Mouse (Mus musculus): ENCODE data around the gene 1700012A03Rik. TPM values are rescaled to one million over a fixed set of nuclear protein-coding genes. Genes with fewer than 3 reads are reported as not detected.

1700012A03Rik gene
- polyA plus RNA-seq (2016; fragmentation: Nextera tagmentation; extraction: Ambion mirVana): not detected in 2 replicates

- WGBS: 77% methylated on average over 3 of the region's 3 CpGs
These were observed at the start of gene 1700012A03Rik for GRCm38 (mm10) chr6:32049951-32050345. TSS of gene 1700012A03Rik (plus strand) at chr6:32050246.

GRCm38 (mm10) chr6:32004228-32004627 lies 45.8 kb upstream of the 1700012A03Rik start:
- no peak overlapping the region for H3K27ac ChIP-seq (ENCODE audit: poor library complexity, severe bottlenecking)
- 85% methylated on average over 10 of the region's 10 CpGs for WGBS
- no peak overlapping the region for H3K4me2 ChIP-seq
- H3K9ac ChIP-seq: no peak overlapping the region
- H3K4me3 ChIP-seq: no peak overlapping the region
- no peaks in the 10 kb centered on the region for H3K36me3 ChIP-seq
- H3K9me3 ChIP-seq (replicated peaks): no peaks in the 10 kb centered on the region
- H3K27me3 ChIP-seq (replicated peaks): no peaks in the 10 kb centered on the region
- no peak for ATAC-seq (ENCODE audit: insufficient number of reproducible peaks, low FRiP score)
- H3K4me1 ChIP-seq (replicated peaks): no peaks in the 10 kb centered on the region

More at GRCm38 (mm10) chr6:32049951-32050345, at the start of gene 1700012A03Rik:
- Histone ChIP-seq H3K27me3 (replicated peaks) (no peaks in the 10 kb centered on the region), H3K4me2 (no peak within 1 kb of the TSS), H3K9ac (no peak within 1 kb of the TSS), H3K27ac (ENCODE audit: poor library complexity, severe bottlenecking) (no peak within 1 kb of the TSS), H3K4me3 (no peak within 1 kb of the TSS), H3K4me1 (replicated peaks) (no peaks in the 10 kb centered on the region), H3K36me3 (no peaks in the 10 kb centered on the region), H3K9me3 (replicated peaks) (0 out of 2 replicates have a peak, but pooled peaks cover 4% of the 10 kb centered on the region)
- no peak for ATAC-seq (ENCODE audit: insufficient number of reproducible peaks, low FRiP score)

- H3K9me3 ChIP-seq (replicated peaks): no peaks in the 10 kb centered on the region
- no peak for ATAC-seq (ENCODE audit: insufficient number of reproducible peaks, low FRiP score)
- no peaks in the 10 kb centered on the region for H3K4me1 ChIP-seq (replicated peaks)
- H3K27ac ChIP-seq (ENCODE audit: poor library complexity, severe bottlenecking): no peak overlapping the region
- H3K9ac ChIP-seq: no peak overlapping the region
- H3K27me3 ChIP-seq (replicated peaks): no peaks in the 10 kb centered on the region
- no peaks in the 10 kb centered on the region for H3K36me3 ChIP-seq
- no peak overlapping the region for H3K4me2 ChIP-seq
- no peak overlapping the region for H3K4me3 ChIP-seq
- WGBS: 71% methylated on average over 2 of the region's 2 CpGs
These were observed 44.1 kb upstream of the 1700012A03Rik start for GRCm38 (mm10) chr6:32005914-32006313.

- WGBS: 74% methylated on average over 6 of the region's 6 CpGs
- H3K9ac ChIP-seq: no peak overlapping the region
- H3K27me3 ChIP-seq (replicated peaks): no peaks in the 10 kb centered on the region
- no peak for ATAC-seq (ENCODE audit: insufficient number of reproducible peaks, low FRiP score)
- no peak overlapping the region for H3K4me2 ChIP-seq
- H3K4me1 ChIP-seq (replicated peaks): no peaks in the 10 kb centered on the region
- no peaks in the 10 kb centered on the region for H3K9me3 ChIP-seq (replicated peaks)
- H3K27ac ChIP-seq (ENCODE audit: poor library complexity, severe bottlenecking): no peak overlapping the region
- no peaks in the 10 kb centered on the region for H3K36me3 ChIP-seq
- H3K4me3 ChIP-seq: no peak overlapping the region
These were observed 43.7 kb upstream of the 1700012A03Rik start for GRCm38 (mm10) chr6:32006382-32006781.

GRCm38 (mm10) chr6:32007336-32007735 lies 42.7 kb upstream of the 1700012A03Rik start:
- ATAC-seq (ENCODE audit: insufficient number of reproducible peaks, low FRiP score): no peak
- Histone ChIP-seq H3K4me2 (no peak overlapping the region), H3K4me3 (no peak overlapping the region), H3K4me1 (replicated peaks) (no peaks in the 10 kb centered on the region), H3K27me3 (replicated peaks) (no peaks in the 10 kb centered on the region), H3K27ac (ENCODE audit: poor library complexity, severe bottlenecking) (no peak overlapping the region), H3K9ac (no peak overlapping the region), H3K36me3 (no peaks in the 10 kb centered on the region), H3K9me3 (replicated peaks) (no peaks in the 10 kb centered on the region)
- WGBS: 85% methylated on average over 3 of the region's 3 CpGs

GRCm38 (mm10) chr6:32016841-32017240 lies 33.2 kb upstream of the 1700012A03Rik start:
- no peak overlapping the region for H3K4me2 ChIP-seq
- no peak overlapping the region for H3K9ac ChIP-seq
- H3K27me3 ChIP-seq (replicated peaks): no peaks in the 10 kb centered on the region
- 65% methylated on average over 7 of the region's 7 CpGs for WGBS
- no peaks in the 10 kb centered on the region for H3K9me3 ChIP-seq (replicated peaks)
- ATAC-seq (ENCODE audit: insufficient number of reproducible peaks, low FRiP score): no peak
- H3K27ac ChIP-seq (ENCODE audit: poor library complexity, severe bottlenecking): no peak overlapping the region
- H3K4me3 ChIP-seq: no peak overlapping the region
- H3K36me3 ChIP-seq: no peaks in the 10 kb centered on the region
- peaks cover 5% of the 10 kb centered on the region; the same call in 1 of the 2 replicates for H3K4me1 ChIP-seq (replicated peaks)

GRCm38 (mm10) chr6:32017406-32018104 lies 32.5 kb upstream of the 1700012A03Rik start:
- no peak overlapping the region for H3K4me2 ChIP-seq
- no peak overlapping the region for H3K27ac ChIP-seq (ENCODE audit: poor library complexity, severe bottlenecking)
- no peaks in the 10 kb centered on the region for H3K9me3 ChIP-seq (replicated peaks)
- 83% methylated on average over 14 of the region's 14 CpGs for WGBS
- no peak overlapping the region for H3K4me3 ChIP-seq
- no peak for ATAC-seq (ENCODE audit: insufficient number of reproducible peaks, low FRiP score)
- H3K27me3 ChIP-seq (replicated peaks): no peaks in the 10 kb centered on the region
- peaks cover 9% of the 10 kb centered on the region; the same call in 1 of the 2 replicates for H3K4me1 ChIP-seq (replicated peaks)
- no peak overlapping the region for H3K9ac ChIP-seq
- no peaks in the 10 kb centered on the region for H3K36me3 ChIP-seq

GRCm38 (mm10) chr6:32018105-32018446 lies 32.0 kb upstream of the 1700012A03Rik start:
- Histone ChIP-seq H3K4me3 (no peak overlapping the region), H3K27ac (ENCODE audit: poor library complexity, severe bottlenecking) (no peak overlapping the region), H3K36me3 (no peaks in the 10 kb centered on the region), H3K4me2 (no peak overlapping the region), H3K9ac (no peak overlapping the region), H3K4me1 (replicated peaks) (peaks cover 9% of the 10 kb centered on the region; the same call in 1 of the 2 replicates), H3K9me3 (replicated peaks) (no peaks in the 10 kb centered on the region), H3K27me3 (replicated peaks) (no peaks in the 10 kb centered on the region)
- no peak for ATAC-seq (ENCODE audit: insufficient number of reproducible peaks, low FRiP score)
- WGBS: 60% methylated on average over 5 of the region's 5 CpGs

GRCm38 (mm10) chr6:32021853-32022536 lies 28.1 kb upstream of the 1700012A03Rik start:
- no peaks in the 10 kb centered on the region for H3K27me3 ChIP-seq (replicated peaks)
- peaks cover 9% of the 10 kb centered on the region; the same call in 1 of the 2 replicates for H3K4me1 ChIP-seq (replicated peaks)
- WGBS: 48% methylated on average over 10 of the region's 10 CpGs
- no peak overlapping the region for H3K4me3 ChIP-seq
- no peak overlapping the region for H3K4me2 ChIP-seq
- ATAC-seq (ENCODE audit: insufficient number of reproducible peaks, low FRiP score): no peak
- no peaks in the 10 kb centered on the region for H3K36me3 ChIP-seq
- H3K9me3 ChIP-seq (replicated peaks): 0 out of 2 replicates have a peak, but pooled peaks cover 3% of the 10 kb centered on the region
- H3K27ac ChIP-seq (ENCODE audit: poor library complexity, severe bottlenecking): no peak overlapping the region
- H3K9ac ChIP-seq: no peak overlapping the region

- H3K4me2 ChIP-seq: no peak overlapping the region
- 0 out of 2 replicates have a peak, but pooled peaks cover 3% of the 10 kb centered on the region for H3K9me3 ChIP-seq (replicated peaks)
- no peak overlapping the region for H3K4me3 ChIP-seq
- no peaks in the 10 kb centered on the region for H3K36me3 ChIP-seq
- H3K9ac ChIP-seq: no peak overlapping the region
- H3K27ac ChIP-seq (ENCODE audit: poor library complexity, severe bottlenecking): no peak overlapping the region
- no peak for ATAC-seq (ENCODE audit: insufficient number of reproducible peaks, low FRiP score)
- WGBS: 79% methylated on average over 1 of the region's 1 CpGs
- no peaks in the 10 kb centered on the region for H3K27me3 ChIP-seq (replicated peaks)
- H3K4me1 ChIP-seq (replicated peaks): peaks cover 9% of the 10 kb centered on the region; the same call in 1 of the 2 replicates
These were observed 27.5 kb upstream of the 1700012A03Rik start for GRCm38 (mm10) chr6:32022537-32022869.

- Histone ChIP-seq H3K9ac (no peak overlapping the region), H3K9me3 (replicated peaks) (0 out of 2 replicates have a peak, but pooled peaks cover 3% of the 10 kb centered on the region), H3K27ac (ENCODE audit: poor library complexity, severe bottlenecking) (no peak overlapping the region), H3K4me3 (no peak overlapping the region), H3K27me3 (replicated peaks) (no peaks in the 10 kb centered on the region), H3K36me3 (no peaks in the 10 kb centered on the region), H3K4me1 (replicated peaks) (no peaks in the 10 kb centered on the region), H3K4me2 (no peak overlapping the region)
- 65% methylated on average over 3 of the region's 3 CpGs for WGBS
- ATAC-seq (ENCODE audit: insufficient number of reproducible peaks, low FRiP score): no peak
These were observed 21.6 kb upstream of the 1700012A03Rik start for GRCm38 (mm10) chr6:32028228-32029009.

Data from heart, embryonic 12.5 days (tissue).